Mouse (Mus musculus): ENCODE data around the gene Vps26b. TPM values are rescaled to one million over a fixed set of nuclear protein-coding genes. Genes with fewer than 3 reads are reported as not detected.

Vps26b gene
- polyA plus RNA-seq (2015; fragmentation: Nextera tagmentation; extraction: Ambion mirVana): 84.8 and 90.7 TPM in 2 replicates

DNA sequence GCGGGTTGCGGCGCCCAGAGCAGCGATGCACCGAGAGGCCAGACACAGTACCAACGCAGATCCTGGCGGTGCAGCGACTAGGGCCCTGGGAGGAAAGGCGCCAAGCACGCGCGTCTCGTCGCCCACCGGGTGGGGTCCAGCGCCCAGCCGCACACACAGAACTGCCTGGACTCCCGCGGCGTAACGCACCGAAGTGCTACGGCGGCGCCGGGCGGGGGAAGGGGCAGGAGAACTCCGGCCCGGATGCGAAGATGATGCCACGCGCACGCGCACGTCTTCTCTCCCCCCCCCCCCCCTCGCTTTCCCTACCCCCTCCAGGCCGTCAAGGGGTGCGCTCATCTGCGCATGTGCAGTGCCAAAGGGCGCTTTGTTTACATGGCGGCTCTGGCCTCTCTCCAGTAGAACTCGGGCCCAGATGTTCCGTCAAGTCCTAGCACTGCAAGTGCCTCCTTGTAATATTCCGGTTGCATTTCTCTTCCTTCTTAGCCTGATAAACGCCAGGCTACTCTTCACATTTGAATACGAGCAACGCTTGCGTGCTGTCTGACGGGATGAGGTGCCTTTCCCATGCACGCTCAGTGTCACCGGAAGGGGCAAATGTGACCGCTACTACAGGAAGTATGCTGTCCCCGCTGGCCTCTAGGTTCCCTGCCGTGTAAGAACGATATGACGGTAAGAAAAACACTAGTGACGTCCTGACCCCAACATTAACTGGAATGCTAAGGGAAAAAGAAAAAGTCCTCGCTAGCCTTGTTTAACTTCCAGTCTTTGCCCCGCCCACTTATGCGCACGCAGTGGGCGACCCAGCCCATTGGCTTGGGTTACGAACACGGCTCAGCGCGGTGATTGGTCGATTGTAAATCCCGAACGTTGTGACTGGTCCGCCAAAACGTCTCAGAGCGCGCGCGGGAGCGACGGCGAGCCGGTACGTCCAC is at the start of gene Vps26b, which contains the start of gene Ncapd3:
Gene Vps26b (minus strand): TSS at position 238 of the 935 bp plus-strand sequence.
Gene Ncapd3 (plus strand): TSS at position 348 of the 935 bp plus-strand sequence.
- Histone ChIP-seq H3K27me3 (no peaks in the 10 kb centered on the region), H3K9ac (peak within 1 kb of the TSS; percentile 100), H3K9me3 (no peaks in the 10 kb centered on the region), H3K27ac (replicated peaks) (peak within 1 kb of the TSS; percentile 94), H3K4me1 (replicated peaks) (peaks cover 55% of the 10 kb centered on the region), H3K4me2 (peak within 1 kb of the TSS; percentile 83), H3K36me3 (no peaks in the 10 kb centered on the region), H3K4me3 (peak within 1 kb of the TSS; percentile 100)
- ATAC-seq (ENCODE audit: low FRiP score, low read depth): peak; percentile 92
- under 1% methylated on average over 71 of the region's 80 CpGs for WGBS

DNA sequence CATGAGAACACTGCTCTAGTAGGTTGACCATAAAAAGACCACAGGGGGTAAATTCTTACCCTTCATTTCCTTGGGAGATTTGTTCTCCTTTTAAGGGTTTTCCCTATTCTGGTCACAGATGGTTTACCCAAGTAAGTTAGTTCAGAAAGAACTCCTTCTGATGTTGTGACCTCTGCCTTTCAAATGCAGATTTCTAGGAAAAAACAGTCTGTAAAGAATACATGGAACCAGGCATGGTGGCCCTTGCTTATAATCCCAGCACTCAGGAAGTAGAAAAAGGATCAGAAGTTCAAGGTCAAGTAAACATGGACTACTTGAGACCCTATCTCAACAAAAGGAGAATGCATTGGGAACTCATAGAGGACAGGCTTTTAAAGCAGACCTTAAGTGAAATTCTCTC is 45.9 kb upstream of the Vps26b start:
- H3K27ac ChIP-seq (replicated peaks): no peak overlapping the region
- no peaks in the 10 kb centered on the region for H3K27me3 ChIP-seq
- no peak overlapping the region for H3K9ac ChIP-seq
- no peaks in the 10 kb centered on the region for H3K9me3 ChIP-seq
- peaks cover 32% of the 10 kb centered on the region for H3K36me3 ChIP-seq
- no peak overlapping the region for H3K4me2 ChIP-seq
- H3K4me3 ChIP-seq: no peak overlapping the region
- ATAC-seq (ENCODE audit: low FRiP score, low read depth): no peak
- no peaks in the 10 kb centered on the region for H3K4me1 ChIP-seq (replicated peaks)

DNA sequence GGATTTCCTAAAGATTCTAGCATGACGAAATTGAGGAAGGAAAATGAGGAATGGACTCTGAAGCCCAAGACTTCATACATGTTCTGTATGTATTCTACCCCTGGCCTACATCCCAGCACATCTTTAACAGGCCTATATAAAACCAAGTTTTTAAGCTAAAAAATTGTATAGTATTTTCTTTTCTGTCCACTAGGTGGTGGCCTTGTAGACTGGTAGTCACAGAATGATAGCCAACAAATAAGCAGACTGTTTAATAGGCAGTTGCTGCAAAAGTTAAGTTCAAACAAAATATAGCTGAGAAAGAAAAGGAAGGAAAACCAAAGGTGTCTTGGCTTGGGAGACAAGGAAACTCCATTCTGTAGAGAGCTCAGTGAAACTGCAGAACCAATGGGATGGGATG is 44.8 kb upstream of the Vps26b start:
- ATAC-seq (ENCODE audit: low FRiP score, low read depth): no peak
- H3K9ac ChIP-seq: no peak overlapping the region
- peaks cover 36% of the 10 kb centered on the region for H3K36me3 ChIP-seq
- H3K27ac ChIP-seq (replicated peaks): no peak overlapping the region
- H3K9me3 ChIP-seq: no peaks in the 10 kb centered on the region
- H3K27me3 ChIP-seq: no peaks in the 10 kb centered on the region
- no peak overlapping the region for H3K4me3 ChIP-seq
- 80% methylated on average over 1 of the region's 1 CpGs for WGBS
- no peak overlapping the region for H3K4me2 ChIP-seq
- H3K4me1 ChIP-seq (replicated peaks): no peaks in the 10 kb centered on the region

DNA sequence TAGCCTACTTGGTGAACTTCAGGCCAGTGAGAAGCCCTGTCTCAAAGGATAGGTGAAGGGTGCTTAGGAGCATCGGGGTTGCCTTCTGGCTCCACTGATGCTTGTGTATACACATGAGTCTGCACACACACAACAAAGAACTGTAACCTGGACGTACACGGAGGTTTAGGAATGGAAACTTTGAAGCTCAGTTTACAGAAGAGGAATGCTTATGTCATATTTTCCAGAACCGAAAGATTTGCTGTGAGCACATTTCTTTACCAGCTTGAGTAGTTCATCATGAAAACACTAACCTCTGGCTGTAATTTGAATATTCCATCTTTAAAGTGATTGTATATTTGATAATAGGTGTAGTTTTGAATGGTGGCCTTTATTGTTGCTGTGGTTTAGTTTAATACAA is 41.0 kb upstream of the Vps26b start:
- H3K4me2 ChIP-seq: no peak overlapping the region
- ATAC-seq (ENCODE audit: low FRiP score, low read depth): no peak
- WGBS: 95% methylated on average over 4 of the region's 4 CpGs
- no peaks in the 10 kb centered on the region for H3K4me1 ChIP-seq (replicated peaks)
- H3K27ac ChIP-seq (replicated peaks): no peak overlapping the region
- no peak overlapping the region for H3K9ac ChIP-seq
- no peaks in the 10 kb centered on the region for H3K27me3 ChIP-seq
- peaks cover 54% of the 10 kb centered on the region for H3K36me3 ChIP-seq
- no peaks in the 10 kb centered on the region for H3K9me3 ChIP-seq
- H3K4me3 ChIP-seq: no peak overlapping the region

DNA sequence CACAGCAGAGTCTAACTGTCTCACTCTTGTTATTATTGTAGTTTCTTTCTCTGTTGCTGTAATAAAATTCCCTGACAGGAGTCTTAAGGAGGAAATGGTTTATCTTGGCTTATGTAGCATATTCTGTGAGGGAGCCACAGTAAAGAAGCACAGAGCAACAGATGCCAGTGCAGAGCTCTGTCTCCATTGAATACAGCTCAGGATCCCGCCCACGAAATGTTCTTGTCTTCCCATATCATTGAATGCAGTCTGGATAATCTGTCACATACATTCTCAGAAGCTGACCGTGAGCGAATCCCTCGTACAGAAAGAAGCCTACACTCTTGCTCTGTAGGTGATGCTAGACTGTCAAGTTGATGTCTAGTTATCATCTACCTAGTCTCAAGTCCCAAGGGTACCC is 28.5 kb upstream of the Vps26b start:
- WGBS: 97% methylated on average over 5 of the region's 5 CpGs
- H3K4me1 ChIP-seq (replicated peaks): no peaks in the 10 kb centered on the region
- no peak overlapping the region for H3K4me3 ChIP-seq
- no peaks in the 10 kb centered on the region for H3K27me3 ChIP-seq
- peaks cover 59% of the 10 kb centered on the region for H3K36me3 ChIP-seq
- no peak overlapping the region for H3K9ac ChIP-seq
- H3K9me3 ChIP-seq: no peaks in the 10 kb centered on the region
- no peak for ATAC-seq (ENCODE audit: low FRiP score, low read depth)
- no peak overlapping the region for H3K4me2 ChIP-seq
- H3K27ac ChIP-seq (replicated peaks): no peak overlapping the region

DNA sequence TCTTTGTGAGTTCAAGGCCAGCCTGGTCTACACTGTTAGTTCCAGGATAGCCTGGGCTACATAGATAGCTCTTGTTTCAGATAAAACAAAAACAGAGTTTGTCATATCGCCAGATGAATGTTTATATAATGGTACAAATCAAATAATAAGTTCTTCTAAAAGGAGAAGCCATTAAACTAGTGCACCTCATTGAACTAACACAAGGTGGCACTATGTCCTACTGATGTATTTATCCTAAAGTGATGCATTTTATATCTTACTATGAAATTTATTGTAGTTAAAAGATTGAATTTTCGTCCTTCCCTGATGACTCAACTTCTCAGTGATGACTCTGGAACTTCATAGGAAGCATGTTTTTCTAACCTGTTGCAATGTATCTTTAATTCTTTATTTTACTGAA is 19.6 kb upstream of the Vps26b start:
- H3K36me3 ChIP-seq: peaks cover 63% of the 10 kb centered on the region
- no peak overlapping the region for H3K4me2 ChIP-seq
- no peaks in the 10 kb centered on the region for H3K4me1 ChIP-seq (replicated peaks)
- no peaks in the 10 kb centered on the region for H3K9me3 ChIP-seq
- no peak overlapping the region for H3K4me3 ChIP-seq
- no peak overlapping the region for H3K9ac ChIP-seq
- no peaks in the 10 kb centered on the region for H3K27me3 ChIP-seq
- no peak overlapping the region for H3K27ac ChIP-seq (replicated peaks)
- no peak for ATAC-seq (ENCODE audit: low FRiP score, low read depth)
- 88% methylated on average over 2 of the region's 2 CpGs for WGBS

DNA sequence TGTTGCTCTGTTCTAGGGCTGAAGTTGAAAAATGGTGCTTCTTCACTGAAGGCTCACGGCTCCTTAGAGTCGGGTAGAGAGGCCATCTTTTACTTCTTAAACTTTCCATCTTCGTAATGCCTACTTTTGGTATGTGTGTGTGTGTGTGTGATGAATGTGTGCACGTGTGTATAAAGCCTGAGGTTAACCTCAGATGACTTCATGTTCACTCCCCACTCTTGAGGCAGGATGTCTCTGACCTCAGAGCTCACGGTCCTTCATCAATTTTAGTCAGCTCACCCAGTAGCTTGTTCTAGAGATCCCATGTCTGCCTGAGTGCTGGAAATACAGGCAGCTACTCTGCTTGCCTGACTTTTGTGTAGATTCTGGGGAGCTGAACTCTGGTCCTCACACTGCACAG is 14.0 kb upstream of the Vps26b start:
- WGBS: 97% methylated on average over 5 of the region's 5 CpGs
- H3K9me3 ChIP-seq: no peaks in the 10 kb centered on the region
- peaks cover 60% of the 10 kb centered on the region for H3K36me3 ChIP-seq
- no peak overlapping the region for H3K4me2 ChIP-seq
- H3K27me3 ChIP-seq: no peaks in the 10 kb centered on the region
- H3K27ac ChIP-seq (replicated peaks): no peak overlapping the region
- ATAC-seq (ENCODE audit: low FRiP score, low read depth): no peak
- no peak overlapping the region for H3K9ac ChIP-seq
- no peak overlapping the region for H3K4me3 ChIP-seq
- no peaks in the 10 kb centered on the region for H3K4me1 ChIP-seq (replicated peaks)

DNA sequence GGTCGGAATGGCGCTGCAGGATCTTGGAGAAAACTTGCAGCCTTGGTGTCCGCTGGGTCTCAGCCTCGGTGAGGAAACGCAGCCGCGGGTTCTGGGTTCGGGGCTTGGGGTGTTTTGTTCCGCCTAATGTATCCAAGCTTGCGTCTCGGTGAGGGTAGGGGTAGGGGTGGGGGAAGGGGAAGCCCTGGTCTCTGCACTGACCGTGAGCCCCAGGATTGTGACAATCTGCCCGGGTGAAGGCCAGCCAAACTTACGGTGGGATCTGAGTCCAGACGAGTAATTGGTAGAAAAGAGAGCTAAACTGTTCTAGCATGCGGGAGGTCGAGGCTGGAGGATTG is 867 bp upstream of the Vps26b start:
- H3K27ac ChIP-seq (replicated peaks): peak overlapping the region; percentile 94
- peak overlapping the region; percentile 100 for H3K4me3 ChIP-seq
- H3K36me3 ChIP-seq: no peaks in the 10 kb centered on the region
- H3K9ac ChIP-seq: peak overlapping the region; percentile 60
- ATAC-seq (ENCODE audit: low FRiP score, low read depth): peak; percentile 61
- peak overlapping the region; percentile 83 for H3K4me2 ChIP-seq
- H3K4me1 ChIP-seq (replicated peaks): peaks cover 55% of the 10 kb centered on the region
- no peaks in the 10 kb centered on the region for H3K27me3 ChIP-seq
- H3K9me3 ChIP-seq: no peaks in the 10 kb centered on the region
- 0% methylated on average over 17 of the region's 17 CpGs for WGBS

DNA sequence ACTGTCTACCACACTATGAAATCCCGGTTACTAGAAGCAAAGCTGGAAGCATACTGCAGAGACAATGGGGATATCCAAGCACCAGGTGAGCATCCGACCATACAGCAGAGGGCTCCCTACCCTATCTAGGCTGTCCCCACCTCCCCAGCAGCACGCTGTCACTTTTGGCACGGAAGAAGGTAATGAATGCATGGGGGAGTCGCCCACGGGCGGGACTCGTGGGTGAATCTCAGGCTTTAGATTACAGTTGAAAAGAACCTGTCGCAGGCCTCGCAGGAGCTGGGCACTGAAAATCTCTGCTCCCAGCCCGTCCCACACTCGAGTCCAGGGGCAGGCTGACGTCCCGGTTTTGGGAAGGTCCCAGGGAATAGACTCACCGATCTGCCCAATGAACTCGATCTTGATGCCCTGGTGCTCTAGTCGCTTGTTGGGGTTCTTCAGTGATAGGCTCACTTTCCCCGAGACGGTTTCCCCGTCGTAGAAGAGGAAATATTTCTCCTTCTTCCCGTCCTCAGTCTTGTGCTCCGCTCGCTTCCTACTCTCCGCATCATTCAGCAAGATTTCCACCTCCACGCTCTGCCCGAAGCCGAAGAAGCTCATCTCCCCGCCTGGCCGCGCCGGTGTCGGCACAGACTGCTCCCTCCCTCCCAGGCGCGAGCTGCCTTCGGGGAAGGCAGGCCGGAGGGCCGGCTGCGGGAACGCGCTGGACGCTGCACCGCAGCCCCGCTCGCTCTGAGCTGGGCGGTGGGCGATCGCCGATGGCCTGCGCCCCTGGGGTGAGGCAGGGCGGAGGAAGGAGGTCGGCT is 640 bp downstream of the Vps26b start:
- ATAC-seq (ENCODE audit: low FRiP score, low read depth): peak; percentile 54

DNA sequence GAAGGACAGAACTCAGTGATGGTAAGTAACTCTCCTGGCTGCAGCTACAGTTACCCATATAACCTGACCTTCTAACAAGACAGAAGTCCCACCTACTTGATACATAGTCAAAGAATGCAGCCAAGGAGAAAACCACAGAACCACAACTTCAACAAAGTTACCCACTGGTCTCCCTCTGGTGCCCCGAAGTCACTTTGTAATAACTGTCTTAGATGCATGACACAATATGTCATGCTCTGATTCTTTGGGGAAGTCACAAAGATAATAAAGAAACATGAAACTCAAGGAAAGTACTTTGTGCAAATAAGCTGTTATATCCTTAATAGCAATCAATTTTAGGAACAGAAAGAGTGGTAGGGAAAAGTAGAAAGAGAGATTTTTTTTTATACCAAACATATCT is 3.2 kb downstream of the Vps26b start:
- Histone ChIP-seq H3K9ac (no peak overlapping the region), H3K4me3 (0 out of 2 replicates have a peak overlapping the region, but pooled peaks have one; percentile 11), H3K4me1 (replicated peaks) (peaks cover 40% of the 10 kb centered on the region), H3K4me2 (peak overlapping the region; percentile 83), H3K36me3 (no peaks in the 10 kb centered on the region), H3K27me3 (no peaks in the 10 kb centered on the region), H3K27ac (replicated peaks) (no peak overlapping the region), H3K9me3 (no peaks in the 10 kb centered on the region)
- no peak for ATAC-seq (ENCODE audit: low FRiP score, low read depth)
- 87% methylated on average over 1 of the region's 1 CpGs for whole genome bisulfite sequencing

More for the DNA sequence above, 640 bp downstream of the Vps26b start:
- Histone ChIP-seq H3K27me3 (no peaks in the 10 kb centered on the region), H3K4me3 (peak overlapping the region; percentile 100), H3K9me3 (no peaks in the 10 kb centered on the region), H3K9ac (peak overlapping the region; percentile 100), H3K4me1 (replicated peaks) (peaks cover 55% of the 10 kb centered on the region), H3K36me3 (no peaks in the 10 kb centered on the region), H3K4me2 (peak overlapping the region; percentile 83), H3K27ac (replicated peaks) (peak overlapping the region; percentile 94)
- WGBS: under 1% methylated on average over 48 of the region's 52 CpGs

DNA sequence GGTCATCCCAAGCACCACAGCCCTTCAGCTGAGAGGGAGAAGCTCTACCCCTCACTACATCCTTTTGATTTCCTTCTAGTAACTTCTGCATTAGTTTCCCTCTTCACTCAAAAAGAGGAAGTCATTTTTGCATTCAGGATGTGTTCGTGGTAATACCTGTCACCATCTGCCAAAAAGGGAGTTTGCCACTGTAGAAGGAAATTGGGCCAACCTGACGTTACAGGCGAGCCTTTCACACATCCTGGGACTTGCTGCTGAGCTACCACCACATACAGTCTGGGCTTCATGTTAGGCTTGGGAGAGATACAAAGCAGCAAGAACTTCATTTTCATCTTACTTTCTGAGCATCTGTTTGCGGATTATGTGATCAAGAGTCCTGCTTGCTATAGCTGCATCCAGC is 6.2 kb downstream of the Vps26b start:
- Histone ChIP-seq H3K9me3 (no peaks in the 10 kb centered on the region), H3K4me3 (no peak overlapping the region), H3K9ac (no peak overlapping the region), H3K27ac (replicated peaks) (no peak overlapping the region), H3K4me2 (no peak overlapping the region), H3K4me1 (replicated peaks) (peaks cover 28% of the 10 kb centered on the region), H3K36me3 (peaks cover 9% of the 10 kb centered on the region; the same call in 1 of the 2 replicates), H3K27me3 (no peaks in the 10 kb centered on the region)
- no peak for ATAC-seq (ENCODE audit: low FRiP score, low read depth)
- WGBS: 92% methylated on average over 4 of the region's 4 CpGs

DNA sequence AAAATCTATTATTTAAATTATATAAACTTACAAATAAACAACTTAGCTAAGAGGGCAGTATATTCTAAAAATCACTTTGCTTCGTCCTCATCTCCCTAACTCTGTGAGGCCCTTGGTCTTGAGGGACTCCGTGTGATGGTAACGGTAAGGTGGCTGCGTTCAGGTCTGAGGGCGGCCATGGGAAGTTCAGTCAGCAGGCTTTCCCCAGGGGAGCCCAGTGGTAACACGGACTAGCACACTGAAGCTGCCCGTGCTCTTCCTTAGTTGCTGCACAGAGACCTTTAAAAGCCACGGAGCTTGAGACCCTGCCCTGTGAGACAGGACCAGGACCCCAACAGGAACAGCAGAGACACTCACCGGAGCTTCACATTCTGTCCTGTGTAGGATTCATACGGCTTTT is 10.9 kb downstream of the Vps26b start:
- Histone ChIP-seq H3K27me3 (no peaks in the 10 kb centered on the region), H3K4me1 (replicated peaks) (no peaks in the 10 kb centered on the region), H3K9ac (no peak overlapping the region), H3K4me2 (no peak overlapping the region), H3K9me3 (no peaks in the 10 kb centered on the region), H3K27ac (replicated peaks) (no peak overlapping the region), H3K36me3 (peaks cover 49% of the 10 kb centered on the region), H3K4me3 (no peak overlapping the region)
- ATAC-seq (ENCODE audit: low FRiP score, low read depth): no peak
- WGBS: 94% methylated on average over 10 of the region's 10 CpGs

Data from hindbrain, embryonic 15.5 days (tissue).